Mouse (Mus musculus) CD4-positive helper T cell, adult 2 months (primary cell): ENCODE results near the gene Skil.
"Not testable (repeated sequence)": the region's sequence is repeated elsewhere in the genome, so short reads cannot be mapped to it uniquely, and the experiment has no call there.

Experiments used
- DNase-seq: peaks from one replicate; pipeline ENCODE4 v3.0.0-alpha.2; 2012; ENCODE audit warnings: low read depth, missing footprints, low spot score

The Skil gene

GRCm38 (mm10) chr3:31126848-31127247 lies 32.0 kb downstream of the Skil start:
- no peak for DNase-seq

GRCm38 (mm10) chr3:31129766-31130165 lies 34.9 kb downstream of the Skil start:
- no peak for DNase-seq

GRCm38 (mm10) chr3:31133664-31134063 lies 38.8 kb downstream of the Skil start:
- no peak for DNase-seq

GRCm38 (mm10) chr3:31134246-31134645 lies 39.4 kb downstream of the Skil start:
- DNase-seq, result no peak

GRCm38 (mm10) chr3:31134696-31135095 lies 39.8 kb downstream of the Skil start:
- no peak for DNase-seq

GRCm38 (mm10) chr3:31136591-31136990 lies 41.7 kb downstream of the Skil start:
- not testable (repeated sequence) for DNase-seq

GRCm38 (mm10) chr3:31138454-31139424 lies 43.9 kb downstream of the Skil start:
- peak; percentile 79 for DNase-seq

GRCm38 (mm10) chr3:31141621-31142020 lies 46.8 kb downstream of the Skil start:
- DNase-seq, result no peak

GRCm38 (mm10) chr3:31145222-31145621 lies 50.4 kb downstream of the Skil start:
- DNase-seq, result not testable (repeated sequence)

GRCm38 (mm10) chr3:31145641-31146290 lies 50.9 kb downstream of the Skil start:
- DNase-seq, result peak; percentile 68

- DNase-seq, result no peak
Measured at GRCm38 (mm10) chr3:31148595-31148994, 53.7 kb downstream of the Skil start.

- no peak for DNase-seq
Measured at GRCm38 (mm10) chr3:31149706-31150105, 54.8 kb downstream of the Skil start, which contains the start of gene Cldn11. TSS of gene Cldn11 (plus strand) at chr3:31149920.

- DNase-seq, result no peak
Measured at GRCm38 (mm10) chr3:31152108-31152507, 57.2 kb downstream of the Skil start.

GRCm38 (mm10) chr3:31156126-31156525 lies 61.3 kb downstream of the Skil start:
- DNase-seq, result no peak

GRCm38 (mm10) chr3:31157776-31158175 lies 62.9 kb downstream of the Skil start:
- DNase-seq, result no peak

GRCm38 (mm10) chr3:31160046-31160445 lies 65.2 kb downstream of the Skil start:
- DNase-seq, result no peak

- DNase-seq, result no peak
Measured at GRCm38 (mm10) chr3:31161336-31161735, 66.5 kb downstream of the Skil start.

GRCm38 (mm10) chr3:31162860-31163259 lies 68.0 kb downstream of the Skil start:
- no peak for DNase-seq

- no peak for DNase-seq
Measured at GRCm38 (mm10) chr3:31165803-31166202, 70.9 kb downstream of the Skil start.

- no peak for DNase-seq
Measured at GRCm38 (mm10) chr3:31166365-31166871, 71.6 kb downstream of the Skil start.
